Mouse (Mus musculus): ENCODE measurements at regions not wholly inside any gene's neighbourhood (a gene's known extent, or its start where the extent isn't known, plus 50 kb on each side); places are given as distances from the start of the nearest gene placed in this dataset.

- no peak for ATAC-seq (ENCODE audit: extremely low read depth, insufficient number of reproducible peaks, low FRiP score, poor library complexity, severe bottlenecking)
Observed at GRCm38 (mm10) chr4:135067805-135068204, 52.6 kb upstream of the Runx3 start.

GRCm38 (mm10) chr4:135069818-135070217 lies 50.6 kb upstream of the Runx3 start:
- peak; percentile 64 for ATAC-seq (ENCODE audit: extremely low read depth, insufficient number of reproducible peaks, low FRiP score, poor library complexity, severe bottlenecking)
